Mouse (Mus musculus): ENCODE data around the gene Myo6.

- TF ChIP-seq CTCF (IDR thresholded peaks at IDR 0.05; ENCODE audit: extremely low read depth, insufficient read length, insufficient replicate concordance, low read depth, low read length) (no peak), POLR2A (IDR thresholded peaks at IDR 0.05; ENCODE audit: low read depth, low read length) (no peak)
Observed at GRCm38 (mm10) chr9:80275053-80275771, 110.4 kb downstream of the Myo6 start.
